Mouse (Mus musculus) myocyte (in vitro differentiated cells): ENCODE results near the gene Ankrd2.

ENCODE experiments used
- E2F4 ChIP-seq: IDR thresholded peaks from one replicate; pipeline ENCODE4 v1.6.1; 2011; ENCODE audit warnings: mild to moderate bottlenecking, control low read depth, moderate library complexity; ENCODE audit not compliant: insufficient read depth
- MAX ChIP-seq: IDR thresholded peaks from one replicate; pipeline ENCODE4 v1.6.1; 2011; ENCODE audit warnings: low read depth, mild to moderate bottlenecking, control low read depth
- POLR2A ChIP-seq: IDR thresholded peaks from one replicate; pipeline ENCODE4 v1.6.1; 2011; ENCODE audit warnings: low read depth, mild to moderate bottlenecking, control low read depth, moderate library complexity; ENCODE audit not compliant: insufficient read length
- POLR2AphosphoS2 ChIP-seq: IDR thresholded peaks from one replicate; pipeline ENCODE4 v1.6.1; 2011; ENCODE audit warnings: low read depth, control low read depth; ENCODE audit not compliant: insufficient read length
- SRF ChIP-seq: IDR thresholded peaks from one replicate; pipeline ENCODE4 v1.6.1; 2011; ENCODE audit warnings: low read depth; ENCODE audit not compliant: control insufficient read depth, insufficient read length

DNA sequence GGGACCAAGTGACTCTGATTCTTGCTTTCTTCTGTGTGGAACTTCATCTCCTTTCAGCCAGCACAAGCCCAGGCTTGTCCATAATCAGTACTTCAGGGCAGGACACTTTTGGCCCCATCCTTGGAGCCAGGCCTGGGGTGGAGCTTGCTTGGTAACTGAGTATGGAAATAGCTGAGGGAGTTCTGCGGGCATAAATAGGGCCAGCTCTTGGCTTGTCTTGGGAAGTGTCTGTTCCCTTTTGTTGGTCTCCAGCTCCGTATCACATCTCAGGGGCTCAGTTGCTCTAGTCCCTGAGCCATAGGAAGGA is 13.3 kb upstream of the Ankrd2 start:
- no peak for TF ChIP-seq POLR2A
- no peak for TF ChIP-seq POLR2AphosphoS2
- TF ChIP-seq MAX: no peak
- TF ChIP-seq SRF: no peak
- TF ChIP-seq E2F4: no peak
